Mouse (Mus musculus) MEL (cell line): ENCODE measurements around the gene Tll1. TPM values are rescaled to one million over a fixed set of nuclear protein-coding genes. Genes with fewer than 3 reads are reported as not detected.

ENCODE experiments used
- DNase-seq: peaks from one replicate; pipeline ENCODE4 v3.0.0; 2011; ENCODE audit warnings: low read depth, low spot score
- H3K27ac ChIP-seq: 2 replicates; pipeline ENCODE4 v1.5.1; 2012; ENCODE audit warnings: low read depth, mild to moderate bottlenecking, control low read depth, low read length, moderate library complexity; ENCODE audit not compliant: control insufficient read depth
- H3K27me3 ChIP-seq, 2 experiments: fragments of 150-350 bp in 1 of 2; sonication (generic) in 1 of 2; 2 replicates each; pipeline ENCODE4 v1.6.1; 2012; ENCODE audit warnings: low read length in 2 of 2, mild to moderate bottlenecking in 2 of 2, improper control_type of control experiment in 1 of 2, moderate library complexity in 1 of 2; ENCODE audit not compliant: insufficient read depth in 2 of 2, control insufficient read depth in 1 of 2
- H3K36me3 ChIP-seq, 2 experiments: 2 replicates each; pipeline ENCODE4 v1.6.1; 2012 to 2014; ENCODE audit warnings: low read length in 2 of 2, improper control_type of control experiment in 1 of 2, inconsistent platforms in 1 of 2, mild to moderate bottlenecking in 1 of 2; ENCODE audit not compliant: insufficient read depth in 2 of 2, control insufficient read depth in 1 of 2
- H3K4me1 ChIP-seq, 2 experiments: fragments of 150-350 bp in 1 of 2; sonication (generic) in 1 of 2; 2 replicates each; pipeline ENCODE4 v1.6.1; 2012; ENCODE audit warnings: low read length in 2 of 2, improper control_type of control experiment in 1 of 2, mild to moderate bottlenecking in 1 of 2; ENCODE audit not compliant: insufficient read depth in 2 of 2, control insufficient read depth in 1 of 2
- H3K4me3 ChIP-seq, 2 experiments: fragments of 150-350 bp in 1 of 2; sonication (generic) in 1 of 2; 2 replicates each; pipeline ENCODE4 v1.5.1; 2012; ENCODE audit warnings: low read depth in 2 of 2, low read length in 2 of 2, mild to moderate bottlenecking in 2 of 2, moderate library complexity in 2 of 2, control low read depth in 1 of 2, improper control_type of control experiment in 1 of 2; ENCODE audit not compliant: control insufficient read depth in 1 of 2, insufficient read depth in 1 of 2
- H3K79me2 ChIP-seq: 2 replicates; pipeline ENCODE4 v1.6.1; 2012; ENCODE audit warnings: mild to moderate bottlenecking, low read length, moderate library complexity; ENCODE audit not compliant: control insufficient read depth, poor library complexity, insufficient read depth
- H3K9ac ChIP-seq: 2 replicates; pipeline ENCODE4 v1.6.1; 2012; ENCODE audit warnings: low read depth, mild to moderate bottlenecking, control low read depth, low read length, moderate library complexity; ENCODE audit not compliant: control insufficient read depth, poor library complexity, severe bottlenecking
- H3K9me3 ChIP-seq: fragments of 150-350 bp; sonication (generic); replicated peaks from 2 replicates; pipeline ENCODE4 v1.6.1; 2012; ENCODE audit warnings: mild to moderate bottlenecking, low read length, improper control_type of control experiment, moderate library complexity; ENCODE audit not compliant: insufficient read depth
- CTCF ChIP-seq, 3 experiments: IDR thresholded peaks in 2 of 3; conservative IDR thresholded peaks in 1 of 3; 2 replicates each; pipeline ENCODE4 v1.5.1; 2011 to 2012; ENCODE audit warnings: low read length in 3 of 3, low read depth in 2 of 3, mild to moderate bottlenecking in 2 of 3, improper control_type of control experiment in 1 of 3, inconsistent platforms in 1 of 3, mixed read lengths in 1 of 3, moderate library complexity in 1 of 3; ENCODE audit not compliant: control insufficient read depth in 1 of 3, insufficient read depth in 1 of 3, poor library complexity in 1 of 3, severe bottlenecking in 1 of 3
- E2F4 ChIP-seq: IDR thresholded peaks from 2 replicates; pipeline ENCODE4 v1.6.1; 2011; ENCODE audit warnings: low read depth, low read length, improper control_type of control experiment, borderline replicate concordance
- ETS1 ChIP-seq: IDR thresholded peaks from 2 replicates; pipeline ENCODE4 v1.6.1; 2012; ENCODE audit warnings: low read depth, mild to moderate bottlenecking, inconsistent platforms, low read length, improper control_type of control experiment, moderate library complexity
- GATA1 ChIP-seq: IDR thresholded peaks from 2 replicates; pipeline ENCODE4 v1.6.1; 2011; ENCODE audit warnings: low read depth, low read length, improper control_type of control experiment
- MAFK ChIP-seq: IDR thresholded peaks from 2 replicates; pipeline ENCODE4 v1.6.1; 2011; ENCODE audit warnings: low read depth, mild to moderate bottlenecking, low read length, improper control_type of control experiment, borderline replicate concordance
- MYB ChIP-seq: IDR thresholded peaks from 2 replicates; pipeline ENCODE4 v1.6.1; 2011; ENCODE audit warnings: mild to moderate bottlenecking, low read depth, low read length, improper control_type of control experiment
- POLR2A ChIP-seq, 2 experiments: IDR thresholded peaks; 2 replicates each; pipeline ENCODE4 v1.6.1; 2011 to 2012; ENCODE audit warnings: low read length in 2 of 2, mild to moderate bottlenecking in 2 of 2, control low read depth in 1 of 2, improper control_type of control experiment in 1 of 2, low read depth in 1 of 2, moderate library complexity in 1 of 2; ENCODE audit not compliant: control insufficient read depth in 1 of 2, insufficient read depth in 1 of 2, poor library complexity in 1 of 2
- POLR2AphosphoS5 ChIP-seq: IDR thresholded peaks from 2 replicates; pipeline ENCODE4 v1.6.1; 2012; ENCODE audit warnings: low read depth, borderline replicate concordance, mild to moderate bottlenecking, inconsistent platforms, low read length, moderate library complexity, mixed read lengths
- RCOR1 ChIP-seq: IDR thresholded peaks from 2 replicates; pipeline ENCODE4 v1.6.1; 2012; ENCODE audit warnings: low read depth, mild to moderate bottlenecking, inconsistent platforms, low read length, improper control_type of control experiment
- SIN3A ChIP-seq: IDR thresholded peaks from 2 replicates; pipeline ENCODE4 v1.6.1; 2012; ENCODE audit warnings: low read length, improper control_type of control experiment, inconsistent platforms
- SMC3 ChIP-seq: IDR thresholded peaks from 2 replicates; pipeline ENCODE4 v1.6.1; 2011; ENCODE audit warnings: low read depth, low read length, improper control_type of control experiment
- TAL1 ChIP-seq: IDR thresholded peaks from 2 replicates; pipeline ENCODE4 v1.6.1; 2012; ENCODE audit warnings: mild to moderate bottlenecking, inconsistent platforms, low read length, moderate library complexity, mixed read lengths
- TBP ChIP-seq: IDR thresholded peaks from 2 replicates; pipeline ENCODE4 v1.8.0; 2011; ENCODE audit warnings: low read depth, low read length, improper control_type of control experiment
- TCF12 ChIP-seq: IDR thresholded peaks from 2 replicates; pipeline ENCODE4 v1.6.1; 2014; ENCODE audit warnings: low read depth, mild to moderate bottlenecking, inconsistent platforms, low read length, improper control_type of control experiment, moderate library complexity
- USF2 ChIP-seq, 2 experiments: IDR thresholded peaks; 2 replicates each; pipeline ENCODE4 v1.6.1; 2011 to 2012; ENCODE audit warnings: improper control_type of control experiment in 2 of 2, low read length in 2 of 2, borderline replicate concordance in 1 of 2, inconsistent platforms in 1 of 2, low read depth in 1 of 2, mild to moderate bottlenecking in 1 of 2; ENCODE audit not compliant: insufficient read depth in 1 of 2
- ZC3H11A ChIP-seq: IDR thresholded peaks from 2 replicates; pipeline ENCODE4 v1.6.1; 2012; ENCODE audit warnings: low read depth, mild to moderate bottlenecking, inconsistent platforms, low read length, improper control_type of control experiment
- ZMIZ1 ChIP-seq: IDR thresholded peaks from 2 replicates; pipeline ENCODE4 v1.6.1; 2012; ENCODE audit warnings: low read depth, mild to moderate bottlenecking, inconsistent platforms, low read length, improper control_type of control experiment, moderate library complexity
- polyA plus RNA-seq, 2 experiments: library from polyadenylated mRNA; stranded (reverse) in 1 of 2; unstranded in 1 of 2; fragments of >175 nt in 1 of 2; fragments of >200 nt in 1 of 2; gene quantifications; 2 replicates each; pipeline versions ENCODE4 v1.2.1 to v1.2.4; 2012; ENCODE audit warnings: low replicate concordance in 2 of 2, low read depth in 1 of 2; ENCODE audit not compliant: insufficient read length in 2 of 2, insufficient read depth in 1 of 2, missing spikeins in 1 of 2
- total RNA-seq: library from RNA; depleted of rRNA; stranded (reverse); fragments of 300-350 nt; gene quantifications from 2 replicates; pipeline ENCODE4 v1.2.3, GENCODE M21; 2012

Gene Tll1
- total and polyA plus RNA-seq, 3 experiments = not detected

DNA sequence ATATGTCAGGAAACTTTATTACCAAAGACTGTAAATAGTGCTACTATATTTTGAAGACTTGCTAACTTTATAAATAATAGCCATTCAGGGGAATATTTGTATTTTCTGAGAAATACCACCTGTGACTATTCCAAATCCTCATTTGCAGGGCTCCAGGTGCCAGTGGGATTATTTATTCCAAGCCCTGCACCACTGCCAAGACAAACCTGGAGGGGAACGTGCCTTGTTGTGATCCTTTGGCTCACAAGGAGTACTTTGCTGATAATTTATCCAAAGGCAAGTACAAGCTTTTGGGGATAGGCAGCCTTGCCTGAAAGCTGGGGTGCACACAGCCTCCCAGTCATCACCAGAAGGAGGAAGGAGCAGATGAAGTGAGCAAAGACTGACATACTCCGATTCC is 32.3 kb downstream of the Tll1 start:
- no peak for DNase-seq
- no peak overlapping the region for H3K4me3 ChIP-seq
- no peaks in the 10 kb centered on the region for H3K9me3 ChIP-seq
- no peaks in the 10 kb centered on the region for H3K79me2 ChIP-seq
- H3K9ac ChIP-seq = no peak overlapping the region
- no peak overlapping the region for H3K27ac ChIP-seq
- TF ChIP-seq ETS1 (no peak), USF2 (IDR thresholded peaks at IDR 0.05; ENCODE audit: borderline replicate concordance in 1 of 2, insufficient read depth in 1 of 2, low read depth in 1 of 2, low read length in 2 of 2) (no peak), SMC3 (no peak), MAFK (no peak), TAL1 (no peak), POLR2A (IDR thresholded peaks at IDR 0.05; ENCODE audit: control insufficient read depth in 1 of 2, insufficient read depth in 1 of 2, low read depth in 1 of 2, low read length in 2 of 2, poor library complexity in 1 of 2) (no peak), RCOR1 (no peak), TBP (no peak), GATA1 (no peak), MYB (no peak), CTCF (IDR thresholded peaks at IDR 0.05 in 2 of 3, conservative IDR thresholded peaks at IDR 0.05 in 1 of 3; ENCODE audit: control insufficient read depth in 1 of 3, insufficient read depth in 1 of 3, low read depth in 2 of 3, low read length in 3 of 3, poor library complexity in 1 of 3, severe bottlenecking in 1 of 3) (no peak), TCF12 (no peak), ZC3H11A (no peak), E2F4 (no peak), ZMIZ1 (no peak), SIN3A (no peak), POLR2AphosphoS5 (no peak)
- no peaks in the 10 kb centered on the region for H3K36me3 ChIP-seq
- H3K4me1 ChIP-seq = no peaks in the 10 kb centered on the region
- H3K27me3 ChIP-seq = no peaks in the 10 kb centered on the region

- Histone ChIP-seq H3K36me3 (no peaks in the 10 kb centered on the region), H3K4me1 (no peaks in the 10 kb centered on the region), H3K79me2 (no peaks in the 10 kb centered on the region), H3K4me3 (no peak overlapping the region), H3K9ac (no peak overlapping the region), H3K27ac (no peak overlapping the region), H3K27me3 (no peaks in the 10 kb centered on the region), H3K9me3 (no peaks in the 10 kb centered on the region)
- no peak for DNase-seq
- no peak for TF ChIP-seq POLR2A (IDR thresholded peaks at IDR 0.05; ENCODE audit: control insufficient read depth in 1 of 2, insufficient read depth in 1 of 2, low read depth in 1 of 2, low read length in 2 of 2, poor library complexity in 1 of 2)
Measured at GRCm38 (mm10) chr8:64152899-64153891, 52.9 kb downstream of the Tll1 start.
